Mouse (Mus musculus): ENCODE results near the gene Dgcr6.

DNA sequence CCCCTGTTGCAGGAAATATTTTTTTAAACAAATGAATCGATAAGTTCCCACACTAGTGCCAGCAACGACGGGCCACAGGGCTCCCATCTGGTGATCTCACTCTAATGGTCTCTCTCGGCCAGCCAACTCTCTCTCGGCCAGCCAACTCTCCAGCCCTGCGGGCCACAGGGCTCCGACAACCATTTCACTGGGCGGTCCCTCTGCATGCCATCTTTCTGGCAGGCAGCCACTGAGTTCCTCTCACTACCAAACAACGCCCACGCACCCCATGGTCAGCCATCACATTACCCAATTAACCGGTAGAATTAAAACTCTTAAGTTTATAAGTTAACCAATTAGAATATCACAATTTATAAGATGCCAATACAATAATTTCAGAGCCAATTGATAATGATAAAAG, 8.5 kb downstream of the Dgcr6 start:
- TF ChIP-seq CTCF (IDR thresholded peaks at IDR 0.05): no peak
- no peak for TF ChIP-seq EP300 (IDR thresholded peaks at IDR 0.05)
